17 mouse cellular contexts compared by ENCODE assay signal in the genomic region with DNA sequence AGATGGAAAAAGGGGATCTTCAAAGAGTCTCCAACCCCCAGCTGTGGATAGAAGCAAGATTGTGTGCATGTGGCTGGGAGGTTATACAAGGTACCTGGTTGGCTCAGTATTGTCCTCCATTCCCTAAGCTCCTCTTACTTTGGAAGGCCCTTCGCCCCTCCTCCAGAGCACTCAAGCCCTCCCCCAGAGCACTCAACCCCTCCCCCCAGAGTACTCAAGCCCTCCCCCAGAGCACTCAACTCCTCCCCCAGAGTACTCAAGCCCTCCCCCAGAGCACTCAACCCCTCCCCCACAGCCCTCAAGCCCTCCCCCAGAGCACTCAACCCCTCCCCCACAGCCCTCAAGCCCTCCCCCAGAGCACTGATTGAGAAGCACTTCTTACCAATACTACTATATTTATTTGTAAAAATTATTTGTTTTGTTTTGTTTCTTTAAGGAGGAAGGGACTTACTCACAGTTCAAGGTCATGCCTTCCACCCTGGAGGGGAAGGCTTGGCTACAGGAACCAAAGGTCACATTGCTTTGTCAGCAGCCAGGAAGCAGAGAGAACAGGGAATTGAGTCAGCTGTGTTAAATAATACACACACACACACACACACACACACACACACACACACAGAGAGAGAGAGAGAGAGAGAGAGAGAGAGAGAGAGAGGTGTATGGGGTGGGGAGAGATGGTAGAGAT. TPM values are rescaled to one million over a fixed set of nuclear protein-coding genes. Genes with fewer than 3 reads are reported as not detected.
A peak's percentile ranks its signal among the peaks of the same experiment; 100 is the strongest.
DNase-seq lines count a peak whose midpoint lies in the region.
"Had no signal": no experiment of that assay in that cellular context is flagged by ENCODE, and none has a peak within 500 bp of the region (broad histone marks: within the 10 kb centered on the region; RNA-seq: fewer than 3 reads in every experiment).

No protein-coding gene starts in this region.

- intact Hi-C loops in heart, postnatal 36 days (cut with DNase I) = no loop called here

- DNase-seq in heart, adult 11 months = peak; percentile 22
- no peak for DNase-seq in heart, postnatal 36 days
- peak; percentile 21 for DNase-seq in 416B (ENCODE audit: low read depth)
- DNase-seq in ES-CJ7 (ENCODE audit: low read depth, low spot score) = peak; percentile 60
- peak; percentile 69 for DNase-seq in ZHBTc4 (ENCODE audit: low read depth, low spot score)
- DNase-seq in right cerebral cortex, postnatal 14 days = no peak
- no peak for DNase-seq in layer of hippocampus, adult 9-11 months
- DNase-seq: cerebellum, adult 11-12 months; cerebellum, adult 8-10 months; cerebellum, postnatal 10 days; cerebellum, postnatal 36 days; embryo, embryonic 11 days; gastrocnemius, postnatal 25 days; heart, adult 2 months; heart, postnatal 14 days had no signal

RNA-seq across cellular contexts. Expression of a gene that starts 8.7 kb away (rescaled TPM):
- total RNA-seq in heart, postnatal 36 days (2021) = 1 to 10 TPM; 3.1 to 3.9 TPM
- total RNA-seq: hematopoietic stem cell, adult 5-6 weeks; MEL had no signal

Comparison
In these comparisons a context has a peak if more than half of its experiments do, and no peak if none do; other contexts are left out.
1. DNase-seq: peak in heart, adult 11 months (single experiment), 416B (single experiment), ES-CJ7 (single experiment) and ZHBTc4 (single experiment); none in heart, postnatal 36 days (0 of 2), right cerebral cortex, postnatal 14 days (single experiment) and layer of hippocampus, adult 9-11 months (single experiment).